Mouse (Mus musculus) liver, adult 2 months (tissue): ENCODE measurements around the gene Zfp219.

Source experiments
- CTCF ChIP-seq: fragments of 200-500 bp; IDR thresholded peaks from 2 replicates; pipeline ENCODE4 v1.5.1; 2011; ENCODE audit warnings: low read depth, low read length, control low read depth
- POLR2A ChIP-seq: fragments of 200-500 bp; IDR thresholded peaks from 2 replicates; pipeline ENCODE4 v1.6.1; 2011; ENCODE audit warnings: low read length, control low read depth; ENCODE audit not compliant: insufficient read depth; ENCODE audit errors: extremely low read depth

GRCm38 (mm10) chr14:52045966-52046565 is 25.5 kb upstream of the Zfp219 start:
- TF ChIP-seq CTCF (no peak), POLR2A (no peak)
